Comparison of ENCODE assay signal across 8 mouse cellular contexts in the genomic region with DNA sequence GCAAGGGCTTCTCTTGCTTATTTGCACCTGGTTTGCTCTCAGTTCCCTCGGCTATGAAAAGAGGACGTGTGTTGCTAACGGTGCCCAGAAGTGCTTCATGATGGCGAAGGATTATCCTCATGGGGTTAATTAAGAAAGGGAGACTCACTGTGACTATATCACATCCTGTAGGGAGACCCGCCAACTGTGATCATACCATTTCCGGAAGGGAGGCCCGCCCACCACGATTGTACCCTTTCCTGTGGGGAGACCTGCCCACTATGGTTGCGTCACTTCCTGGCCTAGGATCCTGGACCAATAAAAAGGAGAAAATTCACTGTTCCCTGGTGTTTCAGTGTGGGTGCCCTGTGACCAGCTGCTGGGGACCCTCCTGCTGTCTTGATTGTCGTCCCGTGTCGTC. TPM values are rescaled to one million over a fixed set of nuclear protein-coding genes. Genes with fewer than 3 reads are reported as not detected.
A peak's percentile ranks its signal among the peaks of the same experiment; 100 is the strongest.
DNase-seq lines count a peak whose midpoint lies in the region; ATAC-seq lines count a peak whose summit lies in the region.
"Had no signal": no experiment of that assay in that cellular context is flagged by ENCODE, and none has a peak within 500 bp of the region (broad histone marks: within the 10 kb centered on the region; RNA-seq: fewer than 3 reads in every experiment).

No protein-coding gene starts in this region.

- DNase-seq in liver, embryonic 11.5 days (ENCODE audit: low spot score) = no peak
- DNase-seq in kidney, postnatal 36 days = peak; percentile 68 to 72
- DNase-seq in skeletal muscle tissue, adult 2 months (ENCODE audit: low read depth, low spot score) = peak; percentile 25
- DNase-seq in yolk sac, embryonic 10.5 days (ENCODE audit: low spot score) = no peak
- no peak for DNase-seq in frontal cortex, adult 2 months (ENCODE audit: extremely low spot score in 1 of 2, low spot score in 1 of 2)

- H3K4me3 ChIP-seq in liver, embryonic 12.5 days = no peak overlapping the region
- H3K4me3 ChIP-seq in liver, embryonic 11.5 days (ENCODE audit: low read depth, low read length) = no peak overlapping the region
- no peak overlapping the region for H3K4me3 ChIP-seq in embryonic facial prominence, embryonic 15.5 days (replicated peaks)

- no peak overlapping the region for H3K9ac ChIP-seq in liver, embryonic 12.5 days
- H3K9ac ChIP-seq in liver, embryonic 11.5 days (ENCODE audit: low read depth, low read length) = no peak overlapping the region
- no peak overlapping the region for H3K9ac ChIP-seq in embryonic facial prominence, embryonic 15.5 days
- H3K9ac ChIP-seq: liver, embryonic 14.5 days had no signal

- peaks cover 97% of the 10 kb centered on the region for H3K36me3 ChIP-seq in liver, embryonic 12.5 days
- H3K36me3 ChIP-seq in liver, embryonic 11.5 days (ENCODE audit: control insufficient read depth, insufficient read depth, low read length) = peaks cover 42% of the 10 kb centered on the region
- peaks cover 14% of the 10 kb centered on the region; the same call in 1 of the 2 replicates for H3K36me3 ChIP-seq in embryonic facial prominence, embryonic 15.5 days

- H3K4me2 ChIP-seq in liver, embryonic 12.5 days = no peak overlapping the region
- no peak overlapping the region for H3K4me2 ChIP-seq in liver, embryonic 11.5 days
- no peak overlapping the region for H3K4me2 ChIP-seq in embryonic facial prominence, embryonic 15.5 days (replicated peaks)

- no peak overlapping the region for H3K27ac ChIP-seq in liver, embryonic 12.5 days
- no peak overlapping the region for H3K27ac ChIP-seq in liver, embryonic 11.5 days (ENCODE audit: low read depth, low read length)
- H3K27ac ChIP-seq in embryonic facial prominence, embryonic 15.5 days (replicated peaks) = no peak overlapping the region
- H3K27ac ChIP-seq: liver, embryonic 14.5 days had no signal

- H3K4me1 ChIP-seq in liver, embryonic 12.5 days = peaks cover 18% of the 10 kb centered on the region
- peaks cover 3% of the 10 kb centered on the region; the same call in 1 of the 2 replicates for H3K4me1 ChIP-seq in liver, embryonic 11.5 days (replicated peaks; ENCODE audit: control insufficient read depth, insufficient read depth, low read length)
- 0 out of 2 replicates have a peak, but pooled peaks cover 3% of the 10 kb centered on the region for H3K4me1 ChIP-seq in embryonic facial prominence, embryonic 15.5 days

- H3K27me3 ChIP-seq in liver, embryonic 12.5 days (replicated peaks) = no peaks in the 10 kb centered on the region
- no peaks in the 10 kb centered on the region for H3K27me3 ChIP-seq in liver, embryonic 11.5 days (replicated peaks; ENCODE audit: control insufficient read depth, insufficient read depth, low read length)
- no peaks in the 10 kb centered on the region for H3K27me3 ChIP-seq in embryonic facial prominence, embryonic 15.5 days

- no peaks in the 10 kb centered on the region for H3K9me3 ChIP-seq in liver, embryonic 12.5 days (replicated peaks)
- no peaks in the 10 kb centered on the region for H3K9me3 ChIP-seq in liver, embryonic 11.5 days (ENCODE audit: control insufficient read depth, low read length)
- H3K9me3 ChIP-seq in embryonic facial prominence, embryonic 15.5 days (replicated peaks) = no peaks in the 10 kb centered on the region

- ATAC-seq in liver, embryonic 12.5 days = peak; percentile 17; the same call in 1 of the 2 replicates
- ATAC-seq in liver, embryonic 11.5 days (replicated peaks; ENCODE audit: low FRiP score) = no peak
- peak; percentile 26; the same call in 1 of the 2 replicates for ATAC-seq in embryonic facial prominence, embryonic 15.5 days (ENCODE audit: insufficient number of reproducible peaks, low FRiP score, low TSS enrichment, low read depth)

- 70% methylated on average over 12 of the region's 12 CpGs for WGBS in liver, embryonic 12.5 days (ENCODE audit: insufficient replicate concordance)
- 76% methylated on average over 12 of the region's 12 CpGs for WGBS in liver, embryonic 11.5 days
- WGBS in embryonic facial prominence, embryonic 15.5 days = 81% methylated on average over 12 of the region's 12 CpGs

RNA-seq across cellular contexts. Expression of a gene that starts 9.3 kb away (rescaled TPM):
- 55.8 and 58.4 TPM in 2 replicates for polyA plus RNA-seq in liver, embryonic 12.5 days (2016; fragmentation: Nextera tagmentation; extraction: Ambion mirVana)
- polyA plus RNA-seq in liver, embryonic 11.5 days (2014; fragmentation: Nextera tagmentation; extraction: Ambion mirVana) = 55.1 and 58.4 TPM in 2 replicates
- polyA plus RNA-seq in embryonic facial prominence, embryonic 15.5 days (2015; fragmentation: Nextera tagmentation; extraction: Ambion mirVana) = 25.0 and 26.5 TPM in 2 replicates
- 59.5 and 60.6 TPM in 2 replicates for polyA plus RNA-seq in frontal cortex, adult 2 months (2012; rRNA removed)

Comparison
In these comparisons a context has a peak if more than half of its experiments do, and no peak if none do; other contexts are left out.
1. DNase-seq: peak in kidney, postnatal 36 days (2 of 2) and skeletal muscle tissue, adult 2 months (single experiment); none in liver, embryonic 11.5 days (single experiment), yolk sac, embryonic 10.5 days (single experiment) and frontal cortex, adult 2 months (0 of 2).